Mouse (Mus musculus) heart, embryonic 14.5 days (tissue): ENCODE measurements at regions not wholly inside any gene's neighbourhood (a gene's known extent, or its start where the extent isn't known, plus 50 kb on each side); places are given as distances from the start of the nearest gene placed in this dataset.

Source experiments
- ATAC-seq: fragments of 200-750 bp; cut with Nextera tagmentation; 2 replicates; pipeline ENCODE4 v1.8.0; 2017; ENCODE audit warnings: low read depth, moderate TSS enrichment; ENCODE audit not compliant: insufficient number of reproducible peaks, insufficient read depth, low FRiP score
- H3K27ac ChIP-seq, 2 experiments: fragments of 200-500 bp in 1 of 2; fragments of 300-500 bp in 1 of 2; sonication (generic) in 1 of 2; replicated peaks in 1 of 2; 2 replicates each; pipeline ENCODE4 v1.5.1; 2012 to 2014; ENCODE audit warnings: low read depth in 2 of 2, low read length in 2 of 2, control low read depth in 1 of 2, mild to moderate bottlenecking in 1 of 2, mixed read lengths in 1 of 2; ENCODE audit not compliant: control insufficient read depth in 1 of 2, insufficient read depth in 1 of 2
- H3K27me3 ChIP-seq: fragments of 300-500 bp; sonication (generic); 2 replicates; pipeline ENCODE4 v1.6.1; 2014; ENCODE audit warnings: mild to moderate bottlenecking, low read length, control low read depth; ENCODE audit not compliant: control insufficient read depth, insufficient read depth
- H3K36me3 ChIP-seq: fragments of 300-500 bp; sonication (generic); 2 replicates; pipeline ENCODE4 v1.6.1; 2014; ENCODE audit warnings: mild to moderate bottlenecking, control low read depth, low read length, mixed read lengths; ENCODE audit not compliant: control insufficient read depth, insufficient read depth
- H3K4me1 ChIP-seq, 2 experiments: fragments of 200-500 bp in 1 of 2; fragments of 300-500 bp in 1 of 2; sonication (generic) in 1 of 2; 2 replicates each; pipeline ENCODE4 v1.6.1; 2012 to 2014; ENCODE audit warnings: low read length in 2 of 2, control low read depth in 1 of 2, mixed read lengths in 1 of 2; ENCODE audit not compliant: control insufficient read depth in 2 of 2, insufficient read depth in 2 of 2
- H3K4me2 ChIP-seq: fragments of 300-500 bp; sonication (generic); 2 replicates; pipeline ENCODE4 v1.6.1; 2014; ENCODE audit warnings: mild to moderate bottlenecking, low read length
- H3K4me3 ChIP-seq, 2 experiments: fragments of 200-500 bp in 1 of 2; fragments of 300-500 bp in 1 of 2; sonication (generic) in 1 of 2; 2 replicates each; pipeline ENCODE4 v1.5.1; 2012 to 2014; ENCODE audit warnings: low read length in 2 of 2, mild to moderate bottlenecking in 2 of 2, control low read depth in 1 of 2, low read depth in 1 of 2, moderate library complexity in 1 of 2; ENCODE audit not compliant: control insufficient read depth in 1 of 2, insufficient read depth in 1 of 2
- H3K9ac ChIP-seq: fragments of 300-500 bp; sonication (generic); 2 replicates; pipeline ENCODE4 v1.6.1; 2014; ENCODE audit warnings: mild to moderate bottlenecking, low read length
- H3K9me3 ChIP-seq: fragments of 300-500 bp; sonication (generic); 2 replicates; pipeline ENCODE4 v1.6.1; 2016; ENCODE audit warnings: low read length, control low read depth; ENCODE audit not compliant: control insufficient read depth
- WGBS: fragments of 180-500 bp; shearing (Covaris S2); extraction: QIAGEN DNeasy Blood & Tissue Kit; methylation state at CpG from one replicate; pipeline ENCODE4 v1.1.7; 2014; 5-methylcytosine and 5-hydroxymethylcytosine counted together

GRCm38 (mm10) chr8:11959466-11959865 lies 119.2 kb downstream of the Tex29 start:
- 63% methylated on average over 4 of the region's 4 CpGs for WGBS
- H3K27ac ChIP-seq, result no peak overlapping the region
- no peaks in the 10 kb centered on the region for H3K9me3 ChIP-seq
- H3K4me1 ChIP-seq, result no peaks in the 10 kb centered on the region
- no peak overlapping the region for H3K4me2 ChIP-seq
- no peak for ATAC-seq
- no peaks in the 10 kb centered on the region for H3K36me3 ChIP-seq
- no peak overlapping the region for H3K9ac ChIP-seq
- H3K27me3 ChIP-seq, result peaks cover 8% of the 10 kb centered on the region
- H3K4me3 ChIP-seq, result no peak overlapping the region

GRCm38 (mm10) chr8:11963575-11963974 lies 123.3 kb downstream of the Tex29 start:
- H3K4me2 ChIP-seq, result no peak overlapping the region
- H3K36me3 ChIP-seq, result no peaks in the 10 kb centered on the region
- H3K4me1 ChIP-seq, result no peaks in the 10 kb centered on the region
- H3K4me3 ChIP-seq, result no peak overlapping the region
- H3K9ac ChIP-seq, result no peak overlapping the region
- ATAC-seq, result no peak
- no peaks in the 10 kb centered on the region for H3K9me3 ChIP-seq
- WGBS, result 74% methylated on average over 1 of the region's 1 CpGs
- H3K27me3 ChIP-seq, result 0 out of 2 replicates have a peak, but pooled peaks cover 3% of the 10 kb centered on the region
- H3K27ac ChIP-seq, result no peak overlapping the region

GRCm38 (mm10) chr8:11967670-11968069 lies 127.4 kb downstream of the Tex29 start:
- WGBS, result 80% methylated on average over 7 of the region's 7 CpGs
- Histone ChIP-seq H3K4me1 (no peaks in the 10 kb centered on the region), H3K27ac (no peak overlapping the region), H3K36me3 (no peaks in the 10 kb centered on the region), H3K9ac (no peak overlapping the region), H3K4me3 (no peak overlapping the region), H3K4me2 (no peak overlapping the region), H3K27me3 (0 out of 2 replicates have a peak, but pooled peaks cover 6% of the 10 kb centered on the region), H3K9me3 (no peaks in the 10 kb centered on the region)
- ATAC-seq, result no peak

- 73% methylated on average over 9 of the region's 9 CpGs for WGBS
- Histone ChIP-seq H3K27ac (no peak overlapping the region), H3K4me1 (no peaks in the 10 kb centered on the region; a peak in 1 of 4 replicates), H3K4me2 (no peak overlapping the region), H3K9ac (no peak overlapping the region), H3K27me3 (0 out of 2 replicates have a peak, but pooled peaks cover 6% of the 10 kb centered on the region), H3K4me3 (no peak overlapping the region), H3K36me3 (no peaks in the 10 kb centered on the region), H3K9me3 (peaks cover 3% of the 10 kb centered on the region; the same call in 1 of the 2 replicates)
- no peak for ATAC-seq
Observed at GRCm38 (mm10) chr8:11970515-11970914, 130.2 kb downstream of the Tex29 start.

- Histone ChIP-seq H3K4me1 (no peaks in the 10 kb centered on the region; a peak in 1 of 4 replicates), H3K27ac (no peak overlapping the region), H3K4me2 (no peak overlapping the region), H3K36me3 (no peaks in the 10 kb centered on the region), H3K4me3 (no peak overlapping the region), H3K9me3 (peaks cover 3% of the 10 kb centered on the region; the same call in 1 of the 2 replicates), H3K27me3 (0 out of 2 replicates have a peak, but pooled peaks cover 4% of the 10 kb centered on the region), H3K9ac (no peak overlapping the region)
- no peak for ATAC-seq
- 66% methylated on average over 10 of the region's 10 CpGs for WGBS
Observed at GRCm38 (mm10) chr8:11973436-11973835, 133.2 kb downstream of the Tex29 start.

- Histone ChIP-seq H3K36me3 (no peaks in the 10 kb centered on the region), H3K27ac (no peak overlapping the region), H3K4me3 (no peak overlapping the region), H3K4me1 (no peaks in the 10 kb centered on the region; a peak in 1 of 4 replicates), H3K9me3 (peaks cover 3% of the 10 kb centered on the region; the same call in 1 of the 2 replicates), H3K9ac (no peak overlapping the region), H3K27me3 (no peaks in the 10 kb centered on the region), H3K4me2 (no peak overlapping the region)
- no peak for ATAC-seq
- 82% methylated on average over 9 of the region's 9 CpGs for WGBS
Observed at GRCm38 (mm10) chr8:11977121-11977520, 136.8 kb downstream of the Tex29 start.

GRCm38 (mm10) chr8:11979056-11979455 lies 138.8 kb downstream of the Tex29 start:
- H3K27me3 ChIP-seq, result no peaks in the 10 kb centered on the region; the same call in 1 of the 2 replicates
- 33% methylated on average over 1 of the region's 1 CpGs for WGBS
- ATAC-seq, result no peak
- no peaks in the 10 kb centered on the region for H3K4me1 ChIP-seq
- no peak overlapping the region for H3K27ac ChIP-seq
- H3K4me3 ChIP-seq, result no peak overlapping the region
- H3K36me3 ChIP-seq, result no peaks in the 10 kb centered on the region
- no peak overlapping the region for H3K9ac ChIP-seq
- H3K4me2 ChIP-seq, result no peak overlapping the region
- peaks cover 3% of the 10 kb centered on the region; the same call in 1 of the 2 replicates for H3K9me3 ChIP-seq

- Histone ChIP-seq H3K9ac (no peak overlapping the region), H3K36me3 (no peaks in the 10 kb centered on the region), H3K27ac (no peak overlapping the region), H3K4me1 (no peaks in the 10 kb centered on the region), H3K4me2 (no peak overlapping the region), H3K4me3 (no peak overlapping the region), H3K9me3 (no peaks in the 10 kb centered on the region), H3K27me3 (no peaks in the 10 kb centered on the region; the same call in none of the 2 replicates)
- 77% methylated on average over 2 of the region's 2 CpGs for WGBS
- no peak for ATAC-seq
Observed at GRCm38 (mm10) chr8:11981458-11981857, 141.2 kb downstream of the Tex29 start.
